Mouse (Mus musculus) c-Kit-positive CD71-negative TER-119-negative erythroid progenitor cells, embryonic 14.5 days (primary cell): ENCODE data around the gene Fxr2.

Source experiments
- DNase-seq: peaks from one replicate; pipeline ENCODE4 v3.0.0-alpha.2; 2013; ENCODE audit warnings: low read depth

Fxr2 gene

GRCm38 (mm10) chr11:69657462-69657881, 24.7 kb downstream of the Fxr2 start:
- no peak for DNase-seq

- no peak for DNase-seq
Measured at GRCm38 (mm10) chr11:69661221-69661881, 28.6 kb downstream of the Fxr2 start.

- peak; percentile 93 for DNase-seq
Measured at GRCm38 (mm10) chr11:69662213-69662966, 29.6 kb downstream of the Fxr2 start, which contains the start of gene Mpdu1. Gene Mpdu1, minus strand, starts transcription at chr11:69662642.

GRCm38 (mm10) chr11:69662967-69663671, 30.3 kb downstream of the Fxr2 start:
- no peak for DNase-seq

- no peak for DNase-seq
Measured at GRCm38 (mm10) chr11:69663795-69664194, 31.0 kb downstream of the Fxr2 start.

- DNase-seq = no peak
Measured at GRCm38 (mm10) chr11:69664841-69665240, 32.1 kb downstream of the Fxr2 start.

- DNase-seq = no peak
Measured at GRCm38 (mm10) chr11:69665457-69665960, 32.7 kb downstream of the Fxr2 start.

GRCm38 (mm10) chr11:69665961-69666664, 33.3 kb downstream of the Fxr2 start, which contains the start of gene Cd68:
Gene Cd68, minus strand, starts transcription at chr11:69666153.
- DNase-seq = peak; percentile 90

GRCm38 (mm10) chr11:69666665-69667005, 33.8 kb downstream of the Fxr2 start:
- no peak for DNase-seq

GRCm38 (mm10) chr11:69670786-69671725, 38.3 kb downstream of the Fxr2 start:
- peak; percentile 93 for DNase-seq

- DNase-seq = no peak
Measured at GRCm38 (mm10) chr11:69671726-69672124, 38.9 kb downstream of the Fxr2 start.

- peak; percentile 100 for DNase-seq
Measured at GRCm38 (mm10) chr11:69672211-69672706, 39.5 kb downstream of the Fxr2 start, which contains the start of gene Eif4a1. Gene Eif4a1, minus strand, starts transcription at chr11:69672423.

GRCm38 (mm10) chr11:69679144-69679543, 46.4 kb downstream of the Fxr2 start:
- DNase-seq = no peak

GRCm38 (mm10) chr11:69680136-69680855, 47.5 kb downstream of the Fxr2 start:
- no peak for DNase-seq

- DNase-seq = peak; percentile 92
Measured at GRCm38 (mm10) chr11:69681314-69682208, 48.8 kb downstream of the Fxr2 start, which contains the start of gene Senp3. Gene Senp3, minus strand, starts transcription at chr11:69682084.

- no peak for DNase-seq
Measured at GRCm38 (mm10) chr11:69682209-69682839, 49.5 kb downstream of the Fxr2 start.

GRCm38 (mm10) chr11:69682840-69683533, 50.2 kb downstream of the Fxr2 start:
- peak; percentile 98 for DNase-seq

- DNase-seq = no peak
Measured at GRCm38 (mm10) chr11:69683576-69683975, 50.8 kb downstream of the Fxr2 start.
